Mouse (Mus musculus) thymus, adult 18-20 months (tissue): Measurements from ENCODE around the gene Prap1.
A peak's percentile ranks its signal among the peaks of the same experiment; 100 is the strongest.

Experiments
- DNase-seq, 2 experiments: peaks; one replicate each; pipeline ENCODE4 v3.0.0; 2022; ENCODE audit warnings: mixed read lengths in 2 of 2

The Prap1 gene

GRCm38 (mm10) chr7:140135106-140135770, 42.0 kb downstream of the Prap1 start:
- no peak for DNase-seq

DNA sequence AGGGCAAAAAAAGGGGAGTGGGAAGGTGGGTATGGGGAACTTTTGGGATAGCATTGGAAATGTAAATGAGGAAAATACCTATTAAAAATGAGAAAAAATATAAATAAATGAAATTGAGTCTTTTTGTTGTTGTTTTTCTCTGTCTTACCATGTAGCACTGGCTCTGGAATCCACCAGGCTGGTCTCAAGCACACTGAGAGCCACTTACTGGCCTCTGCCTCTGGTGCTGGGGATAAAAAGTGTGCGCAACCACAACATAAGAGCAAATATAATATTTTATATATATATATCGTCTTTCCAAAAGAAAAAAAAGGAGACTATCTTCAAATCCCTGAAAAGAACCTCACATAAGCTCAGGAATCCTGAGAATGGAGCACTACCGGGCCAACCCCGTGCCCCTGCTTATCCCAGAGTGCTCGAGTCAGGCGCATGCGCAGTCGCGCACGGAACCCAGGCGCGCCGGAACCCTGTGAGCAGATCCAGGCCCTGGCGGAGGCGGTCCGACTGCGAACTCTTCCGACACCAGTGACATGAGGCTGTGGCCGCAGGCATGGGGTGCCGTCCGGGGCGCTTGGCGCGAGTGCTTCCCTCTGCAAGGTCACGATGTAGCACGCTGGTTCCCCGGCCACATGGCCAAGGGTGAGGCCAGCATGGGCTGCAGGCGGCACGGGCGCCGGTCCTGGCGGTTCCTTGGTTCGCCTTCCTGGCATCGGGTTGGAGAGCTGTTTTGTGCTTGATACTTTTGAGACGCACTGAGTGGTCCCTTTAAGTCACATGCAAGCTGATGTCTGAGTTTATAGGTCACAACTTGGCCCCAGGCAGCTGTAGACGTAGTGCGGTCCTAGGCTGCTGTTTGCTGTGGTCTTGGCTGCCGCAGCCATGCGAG, 44.2 kb downstream of the Prap1 start, which contains the start of gene Mtg1:
TSS of gene Mtg1 (plus strand) at position 430 of the 886 bp plus-strand sequence.
- peak; percentile 88 to 89 for DNase-seq

DNA sequence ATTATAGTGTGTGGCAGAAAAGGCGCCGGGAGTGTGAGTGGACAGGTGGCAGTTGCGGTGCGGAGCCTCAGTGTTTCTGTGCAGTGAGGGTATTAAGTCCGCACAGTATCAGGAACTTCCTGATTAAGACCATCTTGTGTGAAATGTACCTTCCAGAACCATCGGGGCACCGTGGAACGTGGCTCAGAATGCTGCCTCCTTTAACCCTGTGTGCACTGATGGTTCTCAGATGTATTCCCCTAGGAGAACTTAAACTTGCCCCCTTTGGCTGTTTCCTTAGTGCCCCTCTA, 44.8 kb downstream of the Prap1 start:
- DNase-seq, result no peak

GRCm38 (mm10) chr7:140141350-140141749, 48.2 kb downstream of the Prap1 start:
- peak; percentile 26 to 38 for DNase-seq

- no peak for DNase-seq
Measured at GRCm38 (mm10) chr7:140144550-140144949, 51.4 kb downstream of the Prap1 start.
